Mouse (Mus musculus) heart, postnatal 0 days (tissue): ENCODE measurements around the gene Dynlrb1.
A peak's percentile ranks its signal among the peaks of the same experiment; 100 is the strongest.

ENCODE experiments used
- CTCF ChIP-seq: IDR thresholded peaks from 2 replicates; pipeline ENCODE4 v1.5.1; 2016; ENCODE audit warnings: antibody characterized with exemption, control low read depth, low read depth
- EP300 ChIP-seq: IDR thresholded peaks from 2 replicates; pipeline ENCODE4 v1.6.1; 2016; ENCODE audit warnings: antibody characterized with exemption, low read depth

GRCm38 (mm10) chr2:155287456-155288250 is 51.3 kb downstream of the Dynlrb1 start:
- TF ChIP-seq CTCF, result peak; percentile 18; the same call in 1 of the 2 replicates
- peak; percentile 96 for TF ChIP-seq EP300
